30 mouse cellular contexts compared by ENCODE assay signal in genomic region chr3:31236146-31236545, GRCm38 (mm10).
DNase-seq lines count a peak whose midpoint lies in the region; ATAC-seq and TF ChIP-seq lines count a peak whose summit lies in the region.
"Had no signal": no experiment of that assay in that cellular context is flagged by ENCODE, and none has a peak within 500 bp of the region (broad histone marks: within the 10 kb centered on the region; RNA-seq: fewer than 3 reads in every experiment).

No protein-coding gene starts in this region.

- H3K9me3 ChIP-seq in lung, embryonic 14.5 days (ENCODE audit: low read depth, low read length) = no peaks in the 10 kb centered on the region
- H3K9me3 ChIP-seq in lung, postnatal 0 days (ENCODE audit: low read length) = no peaks in the 10 kb centered on the region
- H3K9me3 ChIP-seq in stomach, embryonic 16.5 days (replicated peaks; ENCODE audit: control insufficient read depth, low read length) = no peaks in the 10 kb centered on the region
- no peaks in the 10 kb centered on the region for H3K9me3 ChIP-seq in stomach, postnatal 0 days (ENCODE audit: control insufficient read depth, low read length)
- no peaks in the 10 kb centered on the region for H3K9me3 ChIP-seq in kidney, embryonic 16.5 days (ENCODE audit: low read length)
- H3K9me3 ChIP-seq: forebrain, embryonic 13.5 days; hindbrain, embryonic 12.5 days; intestine, embryonic 15.5 days; limb, embryonic 10.5 days; limb, embryonic 15.5 days; liver, embryonic 13.5 days; megakaryocyte, embryonic 14.5 days; midbrain, embryonic 12.5 days; neural tube, embryonic 12.5 days had no signal

- peak overlapping the region; percentile 54; the same call in 1 of the 2 replicates for H3K27ac ChIP-seq in lung, embryonic 14.5 days (ENCODE audit: low read depth)
- no peak overlapping the region for H3K27ac ChIP-seq in lung, postnatal 0 days (ENCODE audit: low read length)
- H3K27ac ChIP-seq in stomach, embryonic 16.5 days (ENCODE audit: low read length) = peak overlapping the region; percentile 44
- no peak overlapping the region for H3K27ac ChIP-seq in stomach, postnatal 0 days (replicated peaks)
- H3K27ac ChIP-seq in kidney, embryonic 16.5 days (ENCODE audit: low read length) = peak overlapping the region; percentile 49
- H3K27ac ChIP-seq: forebrain, embryonic 13.5 days; hindbrain, embryonic 12.5 days; hindbrain, postnatal 0 days; intestine, embryonic 15.5 days; limb, embryonic 15.5 days; liver, embryonic 13.5 days; midbrain, embryonic 12.5 days; neural tube, embryonic 12.5 days had no signal

- TF ChIP-seq EP300 in lung, postnatal 0 days (IDR thresholded peaks at IDR 0.05) = no peak
- no peak for TF ChIP-seq EP300 in stomach, postnatal 0 days (optimal IDR thresholded peaks at IDR 0.05)

- WGBS in lung, embryonic 14.5 days = 38% methylated on average over 3 of the region's 3 CpGs
- 49% methylated on average over 3 of the region's 3 CpGs for WGBS in lung, postnatal 0 days
- WGBS in stomach, embryonic 16.5 days = 53% methylated on average over 3 of the region's 3 CpGs
- 47% methylated on average over 3 of the region's 3 CpGs for WGBS in stomach, postnatal 0 days
- 53% methylated on average over 3 of the region's 3 CpGs for WGBS in kidney, embryonic 16.5 days

- H3K4me3 ChIP-seq in lung, embryonic 14.5 days (ENCODE audit: low read depth, low read length) = no peak overlapping the region
- H3K4me3 ChIP-seq in lung, postnatal 0 days (ENCODE audit: low read depth, low read length) = no peak overlapping the region
- no peak overlapping the region for H3K4me3 ChIP-seq in stomach, embryonic 16.5 days (replicated peaks; ENCODE audit: low read length)
- H3K4me3 ChIP-seq in stomach, postnatal 0 days (ENCODE audit: low read depth, low read length) = no peak overlapping the region
- no peak overlapping the region for H3K4me3 ChIP-seq in kidney, embryonic 16.5 days (ENCODE audit: low read length)
- H3K4me3 ChIP-seq: forebrain, embryonic 13.5 days; hindbrain, embryonic 12.5 days; intestine, embryonic 15.5 days; limb, embryonic 10.5 days; limb, embryonic 15.5 days; liver, embryonic 13.5 days; megakaryocyte, embryonic 14.5 days; midbrain, embryonic 12.5 days; myocyte; neural tube, embryonic 12.5 days had no signal

- no peaks in the 10 kb centered on the region for H3K27me3 ChIP-seq in lung, embryonic 14.5 days (ENCODE audit: insufficient read depth, low read length)
- no peaks in the 10 kb centered on the region for H3K27me3 ChIP-seq in lung, postnatal 0 days (replicated peaks; ENCODE audit: insufficient read depth, low read length)
- no peaks in the 10 kb centered on the region for H3K27me3 ChIP-seq in stomach, embryonic 16.5 days (ENCODE audit: control insufficient read depth, insufficient read depth, low read length)
- H3K27me3 ChIP-seq in stomach, postnatal 0 days (ENCODE audit: control insufficient read depth, insufficient read depth, low read length) = no peaks in the 10 kb centered on the region
- no peaks in the 10 kb centered on the region for H3K27me3 ChIP-seq in kidney, embryonic 16.5 days (ENCODE audit: insufficient read depth, low read length)
- H3K27me3 ChIP-seq: forebrain, embryonic 13.5 days; hindbrain, embryonic 12.5 days; intestine, embryonic 15.5 days; limb, embryonic 15.5 days; liver, embryonic 13.5 days; megakaryocyte, embryonic 14.5 days; midbrain, embryonic 12.5 days; neural tube, embryonic 12.5 days had no signal

- peaks cover 6% of the 10 kb centered on the region; the same call in 1 of the 2 replicates for H3K4me1 ChIP-seq in lung, embryonic 14.5 days (ENCODE audit: insufficient read depth)
- no peaks in the 10 kb centered on the region for H3K4me1 ChIP-seq in lung, postnatal 0 days (ENCODE audit: insufficient read depth, low read depth, low read length)
- peaks cover 12% of the 10 kb centered on the region for H3K4me1 ChIP-seq in stomach, embryonic 16.5 days (ENCODE audit: control insufficient read depth, insufficient read depth, low read length)
- H3K4me1 ChIP-seq in stomach, postnatal 0 days (replicated peaks; ENCODE audit: control insufficient read depth, insufficient read depth) = no peaks in the 10 kb centered on the region
- H3K4me1 ChIP-seq in kidney, embryonic 16.5 days (ENCODE audit: insufficient read depth, low read length) = peaks cover 34% of the 10 kb centered on the region
- H3K4me1 ChIP-seq: hindbrain, embryonic 12.5 days; intestine, embryonic 15.5 days; limb, embryonic 15.5 days; liver, embryonic 13.5 days; megakaryocyte, embryonic 14.5 days; midbrain, embryonic 12.5 days; neural tube, embryonic 12.5 days had no signal

- H3K36me3 ChIP-seq in lung, embryonic 14.5 days (ENCODE audit: insufficient read depth) = no peaks in the 10 kb centered on the region
- no peaks in the 10 kb centered on the region for H3K36me3 ChIP-seq in lung, postnatal 0 days (ENCODE audit: insufficient read depth, low read length)
- H3K36me3 ChIP-seq in stomach, embryonic 16.5 days (ENCODE audit: control insufficient read depth, insufficient read depth, low read length) = no peaks in the 10 kb centered on the region
- H3K36me3 ChIP-seq in stomach, postnatal 0 days (ENCODE audit: control insufficient read depth, insufficient read depth, low read length) = no peaks in the 10 kb centered on the region
- no peaks in the 10 kb centered on the region for H3K36me3 ChIP-seq in kidney, embryonic 16.5 days (ENCODE audit: insufficient read depth, low read length)
- H3K36me3 ChIP-seq: hindbrain, embryonic 12.5 days; intestine, embryonic 15.5 days; limb, embryonic 10.5 days; limb, embryonic 15.5 days; liver, embryonic 13.5 days; midbrain, embryonic 12.5 days; neural tube, embryonic 12.5 days had no signal

- no peak for TF ChIP-seq CTCF in lung, embryonic 14.5 days (IDR thresholded peaks at IDR 0.05; ENCODE audit: low read depth)
- TF ChIP-seq CTCF in lung, postnatal 0 days (IDR thresholded peaks at IDR 0.05) = no peak
- no peak for TF ChIP-seq CTCF in stomach, postnatal 0 days (IDR thresholded peaks at IDR 0.05; ENCODE audit: low read depth)

- DNase-seq in lung, embryonic 14.5 days = peak; percentile 57
- no peak for DNase-seq in lung, postnatal 0 days (ENCODE audit: low spot score)
- no peak for DNase-seq in stomach, postnatal 0 days (ENCODE audit: low spot score)
- DNase-seq in spleen, postnatal 4 days (ENCODE audit: low spot score in 2 of 2) = no peak
- no peak for DNase-seq in urinary bladder, postnatal 36 days (ENCODE audit: low spot score in 2 of 2)
- DNase-seq: adrenal gland, adult 2 months; B cell, adult 2 months; cerebellum, adult 2 months; cerebellum, postnatal 25 days; gastrocnemius, postnatal 14 days; heart, adult 18-20 months; heart, postnatal 36 days; liver, embryonic 13.5 days; lung, adult 2 months; right cerebral cortex, adult 18-20 months; spleen, adult 18-20 months; thymus, postnatal 14 days had no signal

- no peak overlapping the region for H3K9ac ChIP-seq in lung, embryonic 14.5 days
- H3K9ac ChIP-seq in lung, postnatal 0 days (replicated peaks; ENCODE audit: low read depth) = no peak overlapping the region
- no peak overlapping the region for H3K9ac ChIP-seq in stomach, embryonic 16.5 days (ENCODE audit: low read length)
- H3K9ac ChIP-seq in stomach, postnatal 0 days (ENCODE audit: low read length) = no peak overlapping the region
- no peak overlapping the region for H3K9ac ChIP-seq in kidney, embryonic 16.5 days (replicated peaks; ENCODE audit: low read length)
- H3K9ac ChIP-seq: forebrain, embryonic 13.5 days; hindbrain, embryonic 12.5 days; intestine, embryonic 15.5 days; limb, embryonic 15.5 days; liver, embryonic 13.5 days; midbrain, embryonic 12.5 days; neural tube, embryonic 12.5 days had no signal

- no peak for ATAC-seq in lung, embryonic 14.5 days (ENCODE audit: insufficient read depth)
- ATAC-seq in lung, postnatal 0 days = no peak
- no peak for ATAC-seq in stomach, embryonic 16.5 days (ENCODE audit: insufficient read depth, low FRiP score)
- ATAC-seq in stomach, postnatal 0 days (ENCODE audit: low FRiP score, low TSS enrichment) = no peak
- ATAC-seq in kidney, embryonic 16.5 days (ENCODE audit: low FRiP score, low TSS enrichment) = no peak
- ATAC-seq: forebrain, embryonic 13.5 days; hindbrain, postnatal 0 days; intestine, embryonic 15.5 days had no signal

- no peak overlapping the region for H3K4me2 ChIP-seq in lung, embryonic 14.5 days
- H3K4me2 ChIP-seq in lung, postnatal 0 days (replicated peaks; ENCODE audit: low read depth, low read length) = no peak overlapping the region
- no peak overlapping the region for H3K4me2 ChIP-seq in stomach, embryonic 16.5 days (ENCODE audit: low read depth, low read length)
- no peak overlapping the region for H3K4me2 ChIP-seq in stomach, postnatal 0 days (replicated peaks; ENCODE audit: low read depth)
- H3K4me2 ChIP-seq in kidney, embryonic 16.5 days (replicated peaks; ENCODE audit: low read depth, low read length) = no peak overlapping the region
- H3K4me2 ChIP-seq: forebrain, embryonic 13.5 days; heart, embryonic 11.5 days; hindbrain, embryonic 12.5 days; intestine, embryonic 15.5 days; limb, embryonic 15.5 days; liver, embryonic 13.5 days; midbrain, embryonic 12.5 days; neural tube, embryonic 12.5 days had no signal

Comparison
In these comparisons a context has a peak if more than half of its experiments do, and no peak if none do; other contexts are left out.
1. H3K27ac ChIP-seq: peak in lung, embryonic 14.5 days (single experiment), stomach, embryonic 16.5 days (single experiment) and kidney, embryonic 16.5 days (single experiment); none in lung, postnatal 0 days (single experiment) and stomach, postnatal 0 days (single experiment).